Mouse (Mus musculus) cerebellum, postnatal 10 days (tissue): ENCODE data around the gene Txlng.

ENCODE experiments used
- DNase-seq, 2 experiments: peaks; one replicate each; pipeline ENCODE4 v3.0.0; 2021; ENCODE audit warnings: mixed read lengths in 2 of 2

The Txlng gene

GRCm38 (mm10) chrX:162759251-162760114 lies 69.8 kb downstream of the Txlng start:
- peak; percentile 30 to 44 for DNase-seq

- DNase-seq, result no peak
Observed at GRCm38 (mm10) chrX:162756058-162756457, 73.2 kb downstream of the Txlng start.

GRCm38 (mm10) chrX:162754314-162754713 lies 74.9 kb downstream of the Txlng start:
- DNase-seq, result no peak

DNA sequence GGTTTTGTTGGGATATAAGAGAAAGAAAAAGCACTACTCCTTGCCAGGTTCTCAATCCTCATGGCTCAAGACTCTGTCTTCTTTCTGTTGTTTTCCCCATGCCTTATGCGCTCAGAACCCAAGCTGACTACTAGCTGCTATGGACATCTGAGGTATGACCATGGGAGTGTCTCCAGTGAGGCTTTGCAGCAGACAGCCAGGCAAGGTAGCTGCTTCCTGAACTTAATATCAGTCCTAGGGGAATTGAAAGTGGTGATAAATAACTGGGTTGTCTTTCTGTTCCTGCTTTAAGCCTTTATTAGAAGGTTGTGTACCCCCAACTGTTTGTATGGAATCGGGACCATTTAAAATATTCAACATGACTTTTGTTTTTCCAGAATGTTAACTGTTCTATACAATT lies 76.8 kb downstream of the Txlng start:
- no peak for DNase-seq

DNA sequence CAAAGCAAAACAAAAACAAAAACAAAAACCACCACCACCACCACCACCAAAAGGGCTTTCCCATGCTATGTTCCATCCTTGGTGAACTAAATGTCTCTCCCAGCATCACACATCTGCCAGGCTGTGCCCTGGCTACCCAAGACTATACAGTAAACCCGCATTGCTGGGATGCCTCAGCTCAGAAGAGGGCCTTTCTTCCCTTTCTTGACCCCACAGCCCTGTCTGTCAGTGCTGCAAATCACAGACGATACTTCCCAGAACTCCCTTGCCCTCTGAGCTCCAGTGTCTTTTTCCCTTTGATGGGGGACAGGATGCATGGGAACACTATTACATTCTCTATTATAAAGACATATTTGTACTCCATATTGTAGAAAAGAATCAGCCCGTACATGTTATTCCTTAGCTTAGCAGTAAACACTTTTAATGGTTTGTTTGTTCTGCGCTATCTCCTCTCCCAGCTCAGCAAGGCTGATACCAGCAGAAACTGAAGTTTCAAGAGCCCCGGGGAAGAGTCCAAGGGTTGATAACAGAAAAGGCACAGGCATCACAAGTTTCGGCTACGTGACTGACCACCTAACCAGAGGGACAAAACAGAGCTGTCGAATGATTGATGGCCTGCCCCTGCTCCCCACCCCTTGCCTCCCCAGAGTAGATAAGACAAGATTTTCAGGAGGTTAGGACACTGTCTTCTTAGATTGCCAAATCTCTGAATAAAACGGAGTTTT lies 80.4 kb downstream of the Txlng start:
- DNase-seq, result no peak

GRCm38 (mm10) chrX:162736140-162736659 lies 93.1 kb downstream of the Txlng start:
- DNase-seq, result peak; percentile 57 to 68

DNA sequence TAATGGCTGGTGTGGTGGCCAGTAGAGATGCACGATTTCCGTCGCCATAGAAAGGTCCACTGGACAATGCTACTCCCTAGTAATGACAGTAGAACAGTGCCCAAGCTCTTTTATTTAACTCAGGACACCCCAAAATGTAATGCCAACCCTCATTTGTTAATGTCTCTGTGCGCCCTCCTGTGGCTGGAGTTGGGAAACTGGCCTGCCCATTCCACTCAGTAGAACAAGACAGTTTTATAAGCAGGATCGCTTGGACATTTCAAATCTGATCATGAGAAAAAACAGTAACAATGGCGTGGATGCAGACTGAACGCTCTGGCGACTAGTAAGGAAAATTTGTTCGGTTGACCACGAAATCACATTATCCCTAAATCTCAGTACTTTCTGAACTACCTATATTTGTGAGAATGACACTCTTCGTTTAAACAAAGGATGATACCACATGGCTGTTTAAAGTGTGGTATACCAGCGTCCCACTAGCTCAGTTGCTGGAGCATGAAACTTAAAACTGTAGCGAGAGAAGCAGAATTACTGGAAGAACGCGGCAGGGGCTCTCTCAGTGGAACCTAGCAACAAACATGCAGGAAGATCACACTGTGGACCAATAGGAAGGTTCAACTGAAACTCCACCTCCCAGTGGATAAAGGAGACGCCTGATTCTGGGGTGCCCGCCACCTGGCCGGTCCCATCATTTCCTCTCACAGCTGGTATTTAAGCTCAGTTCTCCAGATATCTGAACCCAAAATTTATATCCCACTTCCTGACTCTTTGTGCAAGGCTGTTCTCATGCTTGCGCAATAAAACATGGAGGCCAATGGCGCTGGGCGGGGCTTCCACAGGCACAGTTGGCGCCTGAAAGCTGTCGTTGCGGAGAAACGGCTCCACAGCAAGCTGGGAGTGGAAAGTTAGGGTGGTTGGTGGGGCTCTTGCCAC lies 94.0 kb downstream of the Txlng start:
- DNase-seq, result peak; percentile 82 to 86

- DNase-seq, result no peak
Observed at GRCm38 (mm10) chrX:162730031-162730430, 99.2 kb downstream of the Txlng start.
